Mouse (Mus musculus) liver, postnatal 0 days (tissue): ENCODE measurements around the gene Fam124b. TPM values are rescaled to one million over a fixed set of nuclear protein-coding genes. Genes with fewer than 3 reads are reported as not detected.

Experiments
- ATAC-seq: fragments of 200-750 bp; cut with Nextera tagmentation; 2 replicates; pipeline ENCODE4 v1.8.0; 2017; ENCODE audit warnings: mild to moderate bottlenecking, moderate library complexity
- DNase-seq: peaks from one replicate; pipeline ENCODE4 v3.0.0-alpha.2; 2016
- H3K27ac ChIP-seq: fragments of 300-500 bp; sonication (generic); 2 replicates; pipeline ENCODE4 v1.5.1; 2014; ENCODE audit warnings: antibody characterized with exemption, moderate library complexity, mild to moderate bottlenecking, low read depth
- H3K27me3 ChIP-seq: fragments of 300-500 bp; sonication (generic); 2 replicates; pipeline ENCODE4 v1.6.1; 2014; ENCODE audit warnings: low read length, control low read depth, mixed read lengths; ENCODE audit not compliant: insufficient read depth
- H3K36me3 ChIP-seq: fragments of 300-500 bp; sonication (generic); replicated peaks from 2 replicates; pipeline ENCODE4 v1.6.1; 2014; ENCODE audit warnings: mild to moderate bottlenecking, control low read depth, low read length, moderate library complexity, mixed read lengths; ENCODE audit not compliant: insufficient read depth
- H3K4me1 ChIP-seq: fragments of 300-500 bp; sonication (generic); 2 replicates; pipeline ENCODE4 v1.6.1; 2014; ENCODE audit warnings: antibody characterized with exemption, mild to moderate bottlenecking, control low read depth; ENCODE audit not compliant: insufficient read depth
- H3K4me2 ChIP-seq: fragments of 300-500 bp; sonication (generic); 2 replicates; pipeline ENCODE4 v1.6.1; 2014; ENCODE audit warnings: low read depth, mild to moderate bottlenecking, low read length, moderate library complexity, mixed read lengths
- H3K4me3 ChIP-seq: fragments of 300-500 bp; sonication (generic); 2 replicates; pipeline ENCODE4 v1.5.1; 2014; ENCODE audit warnings: low read depth, low read length
- H3K9ac ChIP-seq: fragments of 300-500 bp; sonication (generic); replicated peaks from 2 replicates; pipeline ENCODE4 v1.6.1; 2014; ENCODE audit warnings: mild to moderate bottlenecking, moderate library complexity
- H3K9me3 ChIP-seq: fragments of 300-500 bp; sonication (generic); 2 replicates; pipeline ENCODE4 v1.6.1; 2016; ENCODE audit warnings: mild to moderate bottlenecking, control low read depth, low read length, mixed read lengths
- CTCF ChIP-seq: sonication (generic); IDR thresholded peaks from 2 replicates; pipeline ENCODE4 v1.5.1; 2016; ENCODE audit warnings: antibody characterized with exemption, low read depth
- EP300 ChIP-seq: IDR thresholded peaks from 2 replicates; pipeline ENCODE4 v1.6.1; 2016; ENCODE audit warnings: antibody characterized with exemption, low read depth, mild to moderate bottlenecking
- WGBS: fragments of 180-500 bp; shearing (Covaris S2); extraction: QIAGEN DNeasy Blood & Tissue Kit; methylation state at CpG from one replicate; pipeline ENCODE4 v1.1.7; 2014; ENCODE audit not compliant: insufficient replicate concordance; 5-methylcytosine and 5-hydroxymethylcytosine counted together
- polyA plus RNA-seq: library from polyadenylated mRNA; unstranded; fragments of >200 nt; fragmentation: Nextera tagmentation; extraction: Ambion mirVana; gene quantifications from 2 replicates; pipeline ENCODE4 v1.2.1, GENCODE M21; 2015

Gene Fam124b
- polyA plus RNA-seq, 1 experiment from 2014 or later = not detected

GRCm38 (mm10) chr1:80162943-80163342, 55.3 kb downstream of the Fam124b start:
- Histone ChIP-seq H3K4me2 (no peak overlapping the region), H3K27ac (no peak overlapping the region), H3K27me3 (no peaks in the 10 kb centered on the region), H3K36me3 (no peaks in the 10 kb centered on the region), H3K9me3 (no peaks in the 10 kb centered on the region), H3K9ac (no peak overlapping the region), H3K4me1 (no peaks in the 10 kb centered on the region), H3K4me3 (no peak overlapping the region)
- no peak for TF ChIP-seq CTCF
- DNase-seq (no peak), ATAC-seq (no peak)
- 51% methylated on average over 6 of the region's 6 CpGs for WGBS

GRCm38 (mm10) chr1:80159586-80159985, 58.7 kb downstream of the Fam124b start:
- TF ChIP-seq CTCF (no peak), EP300 (no peak)
- no peaks in the 10 kb centered on the region for H3K27me3 ChIP-seq

GRCm38 (mm10) chr1:80154902-80155301, 63.4 kb downstream of the Fam124b start:
- Histone ChIP-seq H3K4me2 (no peak overlapping the region), H3K27me3 (no peaks in the 10 kb centered on the region), H3K36me3 (no peaks in the 10 kb centered on the region), H3K9ac (no peak overlapping the region), H3K9me3 (no peaks in the 10 kb centered on the region), H3K4me3 (no peak overlapping the region), H3K27ac (no peak overlapping the region), H3K4me1 (no peaks in the 10 kb centered on the region)
- TF ChIP-seq EP300 (no peak), CTCF (no peak)
- DNase-seq (no peak), ATAC-seq (no peak)
- WGBS = 70% methylated on average over 1 of the region's 1 CpGs

More at GRCm38 (mm10) chr1:80159586-80159985, 58.7 kb downstream of the Fam124b start:
- Histone ChIP-seq H3K9me3 (no peaks in the 10 kb centered on the region), H3K4me1 (no peaks in the 10 kb centered on the region), H3K27ac (no peak overlapping the region), H3K4me2 (no peak overlapping the region), H3K4me3 (no peak overlapping the region), H3K36me3 (no peaks in the 10 kb centered on the region), H3K9ac (no peak overlapping the region)
- ATAC-seq (no peak), DNase-seq (no peak)

- Histone ChIP-seq H3K9ac (no peak overlapping the region), H3K4me2 (no peak overlapping the region), H3K4me1 (no peaks in the 10 kb centered on the region), H3K9me3 (no peaks in the 10 kb centered on the region), H3K36me3 (no peaks in the 10 kb centered on the region), H3K27me3 (no peaks in the 10 kb centered on the region), H3K27ac (no peak overlapping the region), H3K4me3 (no peak overlapping the region)
- DNase-seq (no peak), ATAC-seq (no peak)
- WGBS = 60% methylated on average over 7 of the region's 7 CpGs
- peak; percentile 15; the same call in 1 of the 2 replicates for TF ChIP-seq CTCF
- no peak for TF ChIP-seq EP300
These were observed 65.1 kb downstream of the Fam124b start for GRCm38 (mm10) chr1:80153125-80153716.

- DNase-seq (no peak), ATAC-seq (no peak)
- H3K4me3 ChIP-seq = no peak overlapping the region
- no peak overlapping the region for H3K9ac ChIP-seq
- H3K27ac ChIP-seq = no peak overlapping the region
- no peaks in the 10 kb centered on the region for H3K4me1 ChIP-seq
- no peaks in the 10 kb centered on the region for H3K36me3 ChIP-seq
- H3K4me2 ChIP-seq = no peak overlapping the region
- H3K9me3 ChIP-seq = no peaks in the 10 kb centered on the region
- no peak for TF ChIP-seq EP300
- no peak for TF ChIP-seq CTCF
- no peaks in the 10 kb centered on the region for H3K27me3 ChIP-seq
These were observed 67.6 kb downstream of the Fam124b start for GRCm38 (mm10) chr1:80150681-80151080.

Other genes with a start within 250 kb of the Fam124b start
- gene Cul3, start 122.0 kb upstream of the Fam124b start, polyA plus RNA-seq = 16.7 and 21.6 TPM in 2 replicates
- gene Gm45261, start 243.0 kb upstream of the Fam124b start, polyA plus RNA-seq = not detected in 2 replicates